Mouse (Mus musculus): Measurements from ENCODE around the gene Gm5431.

Gm5431 gene

GRCm38 (mm10) chr11:48840805-48841204 lies 61.2 kb downstream of the Gm5431 start:
- in situ Hi-C loops (cut with MboI, MseI): loop anchor here (25.0 kb wide), 1 partner anchor 871 kb away; the partner anchor contains the start of gene Cnot6

GRCm38 (mm10) chr11:48838879-48839680 lies 62.9 kb downstream of the Gm5431 start:
- in situ Hi-C loops (cut with MboI, MseI): loop anchor here (25.0 kb wide), 1 partner anchor 873 kb away; the partner anchor contains the start of gene Cnot6

GRCm38 (mm10) chr11:48838181-48838797 lies 63.7 kb downstream of the Gm5431 start:
- in situ Hi-C loops (cut with MboI, MseI): loop anchor here (25.0 kb wide), 1 partner anchor 874 kb away; the partner anchor contains the start of gene Cnot6
